Mouse (Mus musculus) stomach, postnatal 0 days (tissue): Measurements from ENCODE around the gene Fam110a.

Source experiments
- CTCF ChIP-seq: IDR thresholded peaks from 2 replicates; pipeline ENCODE4 v1.5.1; 2016; ENCODE audit warnings: antibody characterized with exemption, low read depth, mild to moderate bottlenecking, moderate library complexity
- EP300 ChIP-seq: optimal IDR thresholded peaks from 2 replicates; pipeline ENCODE3; 2016; ENCODE audit warnings: antibody characterized with exemption

GRCm38 (mm10) chr2:151947617-151948016 is 32.4 kb downstream of the Fam110a start:
- no peak for TF ChIP-seq CTCF
- no peak for TF ChIP-seq EP300
